Mouse (Mus musculus): ENCODE measurements at regions not wholly inside any gene's neighbourhood (a gene's known extent, or its start where the extent isn't known, plus 50 kb on each side); places are given as distances from the start of the nearest gene placed in this dataset.

GRCm38 (mm10) chr11:19456577-19456976 lies 437.8 kb upstream of the Meis1 start:
- no peak for DNase-seq (ENCODE audit: low spot score in 2 of 2)

- DNase-seq (ENCODE audit: low spot score in 2 of 2), result no peak
These were observed 445.1 kb upstream of the Meis1 start for GRCm38 (mm10) chr11:19463730-19464358.

- DNase-seq (ENCODE audit: low spot score in 2 of 2), result no peak
These were observed 449.6 kb upstream of the Meis1 start for GRCm38 (mm10) chr11:19468373-19468772.

GRCm38 (mm10) chr11:19468803-19469202 lies 450.0 kb upstream of the Meis1 start:
- DNase-seq (ENCODE audit: low spot score in 2 of 2), result no peak

GRCm38 (mm10) chr11:19470648-19471341 lies 452.0 kb upstream of the Meis1 start:
- DNase-seq (ENCODE audit: low spot score in 2 of 2), result no peak

GRCm38 (mm10) chr11:19475068-19475786 lies 448.9 kb upstream of the Spred2 start:
- no peak for DNase-seq (ENCODE audit: low spot score in 2 of 2)

GRCm38 (mm10) chr11:19493089-19493756 lies 431.0 kb upstream of the Spred2 start:
- DNase-seq (ENCODE audit: low spot score in 2 of 2), result no peak

- DNase-seq (ENCODE audit: low spot score in 2 of 2), result no peak
These were observed 402.5 kb upstream of the Spred2 start for GRCm38 (mm10) chr11:19521721-19522120.

- DNase-seq (ENCODE audit: low spot score in 2 of 2), result peak in 1 of 2 experiments; percentile 5
These were observed 400.2 kb upstream of the Spred2 start for GRCm38 (mm10) chr11:19523853-19524487.

- no peak for DNase-seq (ENCODE audit: low spot score in 2 of 2)
These were observed 395.0 kb upstream of the Spred2 start for GRCm38 (mm10) chr11:19529126-19529525.

GRCm38 (mm10) chr11:19530652-19531051 lies 393.5 kb upstream of the Spred2 start:
- no peak for DNase-seq (ENCODE audit: low spot score in 2 of 2)

- no peak for DNase-seq (ENCODE audit: low spot score in 2 of 2)
These were observed 392.7 kb upstream of the Spred2 start for GRCm38 (mm10) chr11:19531255-19532003.

GRCm38 (mm10) chr11:19532867-19533266 lies 391.3 kb upstream of the Spred2 start:
- DNase-seq (ENCODE audit: low spot score in 2 of 2), result no peak

- DNase-seq (ENCODE audit: low spot score in 2 of 2), result no peak
These were observed 390.5 kb upstream of the Spred2 start for GRCm38 (mm10) chr11:19533701-19534100.

- no peak for DNase-seq (ENCODE audit: low spot score in 2 of 2)
These were observed 389.0 kb upstream of the Spred2 start for GRCm38 (mm10) chr11:19535215-19535614.

GRCm38 (mm10) chr11:19546226-19546625 lies 377.9 kb upstream of the Spred2 start:
- no peak for DNase-seq (ENCODE audit: low spot score in 2 of 2)

- DNase-seq (ENCODE audit: low spot score in 2 of 2), result no peak
These were observed 369.7 kb upstream of the Spred2 start for GRCm38 (mm10) chr11:19554316-19554946.

- DNase-seq (ENCODE audit: low spot score in 2 of 2), result no peak
These were observed 369.0 kb upstream of the Spred2 start for GRCm38 (mm10) chr11:19554947-19555770.

GRCm38 (mm10) chr11:19560452-19560851 lies 363.7 kb upstream of the Spred2 start:
- no peak for DNase-seq (ENCODE audit: low spot score in 2 of 2)

All from layer of hippocampus, adult 18-20 months (tissue).